Mouse (Mus musculus) bone marrow, adult 2 months (tissue): ENCODE results near the gene Agt.

ENCODE experiments used
- CTCF ChIP-seq: fragments of 200-500 bp; IDR thresholded peaks from 2 replicates; pipeline ENCODE4 v1.5.1; 2011; ENCODE audit warnings: low read length, control low read depth; ENCODE audit not compliant: control insufficient read depth, insufficient read depth
- POLR2A ChIP-seq: fragments of 200-500 bp; IDR thresholded peaks from 2 replicates; pipeline ENCODE4 v1.6.1; 2011; ENCODE audit warnings: low read depth, mild to moderate bottlenecking, control low read depth, low read length, borderline replicate concordance; ENCODE audit not compliant: control insufficient read depth

DNA sequence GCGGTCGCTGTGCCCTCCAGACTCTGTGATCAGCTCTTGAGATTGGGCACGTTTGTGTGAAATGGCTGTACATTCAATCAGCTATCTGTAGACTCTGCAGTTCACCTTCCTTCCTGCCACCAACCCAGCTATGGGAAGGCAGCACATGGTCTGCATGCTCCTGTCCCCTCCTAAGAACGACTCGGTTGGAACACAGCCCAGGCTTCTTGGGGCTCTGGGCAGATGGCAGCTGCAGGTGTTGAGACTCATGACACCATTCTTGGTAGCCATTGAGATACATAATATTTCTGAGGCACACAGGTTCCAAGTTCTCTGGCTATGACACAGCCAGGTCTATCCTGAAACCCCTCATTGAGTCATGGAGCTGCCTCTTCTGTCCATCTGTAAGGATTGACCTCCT, 26.2 kb downstream of the Agt start:
- TF ChIP-seq CTCF (no peak), POLR2A (no peak)
